In the genomic region with DNA sequence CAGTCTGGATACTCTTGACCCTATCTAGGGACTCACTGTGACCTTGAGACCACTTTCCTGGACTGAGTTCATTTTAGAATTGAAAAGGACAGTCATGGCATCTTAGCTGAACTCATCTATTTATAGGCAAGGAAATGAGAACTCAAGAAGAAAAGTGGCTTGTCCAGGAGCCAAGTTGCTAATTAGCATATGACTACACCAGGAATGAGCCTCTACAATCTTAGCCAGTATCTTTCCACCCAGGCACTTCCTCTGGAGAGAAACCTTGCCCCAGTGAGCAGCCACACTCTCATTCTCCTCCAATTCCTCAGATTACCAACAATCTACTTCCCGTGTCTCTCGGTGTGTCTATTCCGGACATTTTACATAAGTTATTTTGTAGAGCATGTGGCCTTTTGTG, we compare ENCODE assay signal across 9 mouse cellular contexts.
DNase-seq lines count a peak whose midpoint lies in the region; ATAC-seq lines count a peak whose summit lies in the region.
"Had no signal": no experiment of that assay in that cellular context is flagged by ENCODE, and none has a peak within 500 bp of the region (broad histone marks: within the 10 kb centered on the region; RNA-seq: fewer than 3 reads in every experiment).

No protein-coding gene starts in this region.

- peak; percentile 7 for DNase-seq in kidney, adult 11 months
- DNase-seq in 416B (ENCODE audit: low read depth), result peak; percentile 65
- peak; percentile 77 for DNase-seq in Muller cell, postnatal 12 days (ENCODE audit: inconsistent ontology term)
- DNase-seq in kidney, postnatal 10 days, result peak; percentile 20
- DNase-seq in embryo, embryonic 10.5 days (ENCODE audit: low spot score), result no peak
- DNase-seq in ovary, postnatal 10 days (ENCODE audit: low spot score), result no peak
- DNase-seq: thymus, postnatal 4 days had no signal

- H3K9me3 ChIP-seq in kidney, embryonic 15.5 days (replicated peaks), result no peaks in the 10 kb centered on the region

- no peaks in the 10 kb centered on the region for H3K4me1 ChIP-seq in kidney, embryonic 15.5 days

- no peaks in the 10 kb centered on the region for H3K27me3 ChIP-seq in kidney, embryonic 15.5 days

- H3K4me3 ChIP-seq in kidney, embryonic 15.5 days (replicated peaks), result no peak overlapping the region

- H3K9ac ChIP-seq in kidney, embryonic 15.5 days, result no peak overlapping the region
- H3K9ac ChIP-seq: liver, embryonic 14.5 days had no signal

- H3K36me3 ChIP-seq in kidney, embryonic 15.5 days, result peaks cover 4% of the 10 kb centered on the region

- ATAC-seq in kidney, embryonic 15.5 days (replicated peaks; ENCODE audit: low FRiP score), result no peak

- no peak overlapping the region for H3K4me2 ChIP-seq in kidney, embryonic 15.5 days

- no peak overlapping the region for H3K27ac ChIP-seq in kidney, embryonic 15.5 days
- H3K27ac ChIP-seq: liver, embryonic 14.5 days had no signal

- WGBS in kidney, embryonic 15.5 days, result 88% methylated on average over 3 of the region's 3 CpGs

Comparison
In these comparisons a context has a peak if more than half of its experiments do, and no peak if none do; other contexts are left out.
1. DNase-seq: peak in kidney, adult 11 months (single experiment), 416B (single experiment), Muller cell, postnatal 12 days (single experiment) and kidney, postnatal 10 days (single experiment); none in embryo, embryonic 10.5 days (single experiment) and ovary, postnatal 10 days (single experiment).